Mouse (Mus musculus) layer of hippocampus, adult 11-12 months (tissue): Measurements from ENCODE around the gene Krtap10-10.
"Not testable (repeated sequence)": the region's sequence is repeated elsewhere in the genome, so short reads cannot be mapped to it uniquely, and the experiment has no call there.

Experiments used
- DNase-seq: peaks from one replicate; pipeline ENCODE4 v3.0.0; 2022; ENCODE audit warnings: low spot score

Krtap10-10 gene

DNA sequence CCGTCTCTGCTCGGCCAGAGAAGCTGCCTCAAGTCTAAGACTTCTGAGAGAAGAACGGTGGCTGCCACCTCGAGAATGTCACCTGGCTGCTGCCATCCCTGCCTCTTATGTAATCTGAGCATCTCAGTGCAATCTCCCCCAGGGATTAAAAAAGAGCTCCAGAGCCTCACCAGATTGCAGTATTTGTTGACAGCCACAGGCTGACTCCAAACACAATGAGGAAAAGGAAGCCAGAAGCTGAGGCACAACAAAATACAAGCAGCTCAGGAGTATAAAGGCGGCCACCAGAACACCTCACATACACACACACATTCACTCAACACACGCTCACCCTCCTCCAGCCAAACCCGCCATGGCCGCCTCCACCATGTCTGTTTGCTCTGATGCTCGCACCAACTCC is at the start of gene Krtap10-10:
Gene Krtap10-10, plus strand, starts transcription at position 301 of the 400 bp plus-strand sequence.
- DNase-seq, result no peak

DNA sequence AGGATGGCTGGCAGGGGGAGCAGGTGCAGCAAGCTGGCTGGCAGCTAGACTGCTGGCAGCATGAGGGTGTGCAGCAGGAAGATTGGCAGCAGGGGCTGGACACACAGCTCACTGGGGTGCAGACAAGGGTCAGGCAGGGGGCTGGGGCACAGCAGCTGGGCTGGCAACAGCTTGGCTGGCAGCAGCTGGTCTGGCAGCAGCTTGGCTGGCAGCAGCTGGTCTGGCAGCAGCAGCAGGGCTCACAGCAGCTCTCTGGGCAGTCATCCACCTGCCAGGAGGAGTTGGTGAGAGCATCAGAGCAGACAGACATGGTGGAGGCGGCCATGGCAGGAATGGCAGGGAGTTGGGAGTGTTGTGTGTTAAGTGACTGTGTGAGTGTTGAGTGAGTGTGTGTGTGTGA is 47.9 kb upstream of the Krtap10-10 start, which contains the start of gene Gm7137:
Gene Gm7137, minus strand, starts transcription at position 325 of the 400 bp plus-strand sequence.
- DNase-seq, result not testable (repeated sequence)

DNA sequence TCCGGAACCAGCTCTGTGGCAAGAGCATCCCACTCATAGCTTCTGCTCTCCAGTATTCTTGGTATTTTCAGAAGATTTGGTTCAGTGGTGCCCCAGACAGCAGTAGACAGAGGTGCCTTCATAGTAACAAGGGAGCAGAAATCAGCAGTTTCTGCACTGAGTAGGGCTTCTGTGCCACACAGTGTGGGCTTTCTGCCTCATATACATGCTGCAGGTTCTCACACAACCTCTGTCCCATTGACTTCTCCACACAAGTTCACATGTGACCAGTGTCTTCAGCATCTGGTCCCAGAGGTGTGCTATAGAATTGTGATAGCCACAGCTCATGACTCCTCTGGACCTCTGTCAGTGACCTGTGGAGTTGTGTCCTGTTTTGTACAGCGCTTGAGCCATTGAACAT is 47.1 kb upstream of the Krtap10-10 start:
- no peak for DNase-seq

DNA sequence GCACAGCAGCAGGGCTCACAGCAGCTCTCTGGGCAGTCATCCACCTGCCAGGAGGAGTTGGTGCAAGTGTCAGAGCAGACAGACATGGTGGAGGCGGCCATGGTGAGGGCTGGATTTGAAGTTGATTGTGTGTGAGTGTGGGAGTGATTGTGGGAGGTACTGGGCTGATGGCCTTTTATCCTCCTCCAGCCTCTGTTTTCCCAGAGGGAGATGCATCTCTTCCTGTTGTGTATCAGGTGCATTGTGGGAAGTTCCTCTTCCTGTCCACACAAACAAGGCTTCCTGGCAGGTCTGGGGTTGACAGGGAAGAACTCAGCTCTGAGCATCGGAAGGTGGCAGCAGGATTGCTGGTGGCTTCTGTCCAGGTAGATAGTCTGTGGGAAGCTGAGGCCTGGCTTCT is 40.8 kb upstream of the Krtap10-10 start, which contains the start of gene Gm9639:
Gene Gm9639, minus strand, starts transcription at position 101 of the 400 bp plus-strand sequence.
- DNase-seq, result no peak

DNA sequence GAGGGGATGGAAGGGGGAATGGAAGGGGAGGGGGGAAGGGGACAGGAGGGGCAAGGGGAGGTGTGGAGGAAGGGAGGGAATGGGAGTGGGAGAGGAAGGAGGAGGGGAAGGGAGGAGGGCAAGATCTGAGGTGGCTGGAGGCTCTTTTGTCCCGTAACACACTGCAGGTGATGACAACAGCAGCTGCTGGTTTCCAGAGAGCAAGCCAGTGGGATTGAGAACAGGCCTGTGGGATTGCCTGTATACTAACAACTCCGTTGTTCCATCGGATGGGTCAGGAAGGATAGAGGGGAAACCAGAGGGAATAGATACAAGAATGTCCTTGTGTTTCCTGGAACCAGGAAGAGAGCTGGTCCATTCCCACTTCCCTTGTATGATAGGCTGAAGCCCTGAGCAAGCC is 38.1 kb upstream of the Krtap10-10 start:
- no peak for DNase-seq

DNA sequence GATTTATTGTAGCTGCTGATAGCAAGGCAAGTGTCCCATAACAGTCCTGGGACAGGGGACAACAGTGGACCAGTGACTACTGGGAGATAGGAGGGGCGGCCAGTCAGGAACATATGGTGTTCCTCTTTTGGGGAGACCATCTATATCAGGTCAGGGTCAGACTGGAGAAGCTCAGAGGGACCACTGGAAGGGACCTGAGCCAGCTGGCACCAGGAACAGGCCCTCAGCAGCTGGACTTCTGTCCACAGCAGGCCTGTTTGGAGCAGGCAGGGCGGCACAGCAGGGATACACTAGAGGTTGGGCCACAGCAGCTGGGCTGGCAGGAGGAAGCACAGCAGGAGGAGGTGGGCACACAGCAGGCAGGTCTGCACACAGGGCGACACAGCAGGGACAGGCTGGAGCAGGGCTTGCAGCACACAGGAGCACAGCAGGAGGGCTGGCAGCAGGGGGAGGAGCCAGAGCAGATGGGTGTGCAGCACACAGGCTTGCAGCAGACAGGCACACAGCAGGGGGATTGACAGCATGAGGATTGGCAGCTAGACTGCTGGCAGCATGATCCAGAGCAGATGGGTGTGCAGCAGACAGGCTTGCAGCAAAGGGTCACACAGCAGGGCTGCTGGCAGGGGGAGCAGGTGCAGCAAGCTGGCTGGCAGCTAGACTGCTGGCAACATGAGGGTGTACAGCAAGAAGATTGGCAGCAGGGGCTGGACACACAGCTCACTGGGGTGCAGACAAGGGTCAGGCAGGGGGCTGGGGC is 37.4 kb upstream of the Krtap10-10 start:
- not testable (repeated sequence) for DNase-seq

DNA sequence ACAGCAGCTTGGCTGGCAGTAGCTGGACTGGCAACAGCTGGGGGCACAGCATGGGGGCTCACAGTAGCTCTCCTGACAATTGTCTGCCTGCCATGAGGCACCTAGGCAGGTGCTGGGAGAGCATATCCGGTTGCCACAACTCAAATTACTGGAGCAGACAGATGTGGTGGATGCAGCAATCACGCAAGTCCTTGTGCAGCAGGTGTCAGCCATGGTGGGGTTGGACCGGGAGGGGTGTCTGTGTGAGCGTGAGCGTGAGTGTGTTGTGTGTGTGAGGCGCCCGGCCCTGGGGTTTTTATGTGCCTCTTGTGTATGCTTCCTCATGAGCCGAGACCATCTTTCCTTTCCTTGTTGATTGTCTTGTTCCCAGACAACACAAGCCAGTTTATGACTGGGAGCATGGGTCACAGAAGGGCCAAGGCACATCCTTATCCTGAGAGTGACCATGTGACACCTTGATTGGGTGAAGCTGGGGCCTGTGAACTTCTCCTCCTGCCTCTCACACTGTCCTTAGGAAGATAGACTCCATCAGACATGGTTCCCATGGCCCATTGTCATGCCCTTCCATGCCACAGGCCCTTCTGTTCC is 36.7 kb upstream of the Krtap10-10 start, which contains the start of gene Gm19668:
Gene Gm19668, minus strand, starts transcription at position 213 of the 588 bp plus-strand sequence.
- DNase-seq, result no peak

DNA sequence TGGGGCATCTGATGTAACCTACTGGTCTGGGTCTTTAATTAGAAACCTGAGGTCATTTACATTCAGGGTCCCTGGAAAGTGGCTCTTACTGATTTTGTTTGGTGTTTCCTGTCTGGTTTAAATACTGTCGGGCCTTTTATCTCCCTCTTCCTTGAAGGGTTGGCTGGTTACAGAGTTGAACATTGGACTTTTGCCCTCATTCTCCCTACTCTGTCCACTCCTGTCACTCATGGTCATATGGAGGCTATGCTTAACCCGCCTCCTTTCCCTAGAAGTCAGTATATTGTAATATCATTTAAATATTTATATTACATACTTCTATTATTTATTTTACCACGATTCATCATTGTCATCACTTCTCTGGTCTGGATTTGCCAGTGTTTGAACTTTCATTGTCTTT is 31.7 kb upstream of the Krtap10-10 start:
- no peak for DNase-seq

DNA sequence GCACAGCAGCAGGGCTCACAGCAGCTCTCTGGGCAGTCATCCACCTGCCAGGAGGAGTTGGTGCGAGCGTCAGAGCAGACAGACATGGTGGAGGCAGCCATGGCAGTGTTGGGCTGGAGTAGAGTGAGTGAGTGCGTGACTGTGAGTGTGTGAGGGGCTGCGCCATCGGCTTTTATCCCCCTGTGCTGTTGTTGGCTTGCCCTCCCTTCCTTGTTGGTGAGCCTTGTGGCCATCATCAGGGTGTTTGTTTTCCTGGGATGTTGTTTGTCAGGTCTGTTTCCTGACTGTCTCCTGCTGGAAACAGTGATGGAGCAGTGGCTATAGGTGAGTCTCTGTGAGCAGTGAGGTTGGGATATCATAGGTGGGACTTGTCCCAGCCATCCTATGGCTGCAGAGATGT is 24.0 kb upstream of the Krtap10-10 start, which contains the start of gene Gm9507:
Gene Gm9507, minus strand, starts transcription at position 101 of the 400 bp plus-strand sequence.
- DNase-seq, result no peak

DNA sequence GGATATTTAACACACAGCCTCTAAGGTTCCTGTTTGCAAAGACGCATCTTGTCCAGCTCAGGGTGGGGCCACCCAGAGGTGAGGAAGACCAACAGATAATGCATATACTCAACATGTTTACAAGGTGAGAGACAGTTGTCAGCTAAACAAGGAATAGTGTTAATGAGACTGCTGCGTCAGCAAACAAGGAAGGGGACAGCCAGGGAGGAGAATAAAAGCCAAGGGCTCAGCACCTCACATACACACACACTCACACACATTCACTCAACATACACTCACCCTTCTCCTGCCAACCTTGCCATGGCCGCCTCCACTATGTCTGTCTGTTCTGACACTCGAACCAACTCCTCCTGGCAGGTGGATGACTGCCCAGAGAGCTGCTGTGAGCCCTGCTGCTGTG is 21.4 kb upstream of the Krtap10-10 start, which contains the start of gene Gm2696:
Gene Gm2696, plus strand, starts transcription at position 301 of the 400 bp plus-strand sequence.
- DNase-seq, result no peak

DNA sequence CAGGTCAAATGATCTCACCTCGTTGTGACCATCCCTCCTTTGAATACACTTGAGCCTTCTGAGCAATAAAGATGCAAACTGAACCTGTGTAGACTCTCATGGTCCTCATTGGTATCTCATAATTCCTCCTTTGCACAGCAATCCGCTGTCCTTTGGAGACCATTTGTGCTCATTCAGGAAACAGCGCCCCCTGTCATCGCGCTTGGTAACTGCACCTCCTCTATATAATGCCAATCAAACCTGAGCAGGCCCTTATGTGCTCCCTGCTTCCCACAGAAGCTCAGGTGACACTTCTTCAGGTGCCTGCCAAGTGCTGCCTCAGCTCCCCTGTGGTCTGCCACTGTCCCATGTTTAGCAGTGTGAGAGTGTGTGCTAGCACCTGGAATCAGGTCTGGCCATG is 20.2 kb upstream of the Krtap10-10 start:
- no peak for DNase-seq

DNA sequence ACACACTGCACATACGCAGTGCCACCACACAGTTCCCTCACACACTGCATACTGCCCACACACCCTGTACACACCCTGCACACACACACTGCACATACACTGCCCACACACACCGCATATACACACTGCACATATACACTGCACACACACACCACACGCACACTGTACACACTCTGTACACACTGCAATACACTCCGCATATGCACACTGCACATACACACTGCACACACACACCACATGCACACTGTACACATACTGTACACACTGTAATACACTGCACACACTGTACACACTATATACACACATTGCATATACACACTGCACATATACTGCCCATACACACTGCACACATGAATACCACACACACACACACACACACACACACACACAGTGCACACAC is 17.2 kb upstream of the Krtap10-10 start:
- DNase-seq, result no peak

DNA sequence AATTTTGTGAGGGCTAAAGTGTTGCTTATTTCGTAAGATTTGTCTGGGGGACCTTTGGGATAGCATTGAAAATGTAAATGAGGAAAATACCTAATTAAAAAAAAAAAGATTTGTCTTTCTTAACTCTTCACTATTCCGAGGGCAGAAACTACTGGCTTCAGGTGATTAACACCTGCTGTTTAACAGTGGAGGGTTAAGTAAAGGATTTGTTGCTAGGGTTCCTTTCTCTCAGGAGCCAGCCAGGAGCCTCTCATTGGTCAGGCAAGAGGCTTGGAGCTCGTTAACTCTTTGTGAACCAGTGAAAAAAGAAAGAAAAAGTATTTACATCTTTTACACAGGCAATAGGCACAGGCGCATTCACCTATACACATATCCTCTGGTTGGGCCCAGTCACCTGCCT is 16.5 kb upstream of the Krtap10-10 start:
- no peak for DNase-seq

DNA sequence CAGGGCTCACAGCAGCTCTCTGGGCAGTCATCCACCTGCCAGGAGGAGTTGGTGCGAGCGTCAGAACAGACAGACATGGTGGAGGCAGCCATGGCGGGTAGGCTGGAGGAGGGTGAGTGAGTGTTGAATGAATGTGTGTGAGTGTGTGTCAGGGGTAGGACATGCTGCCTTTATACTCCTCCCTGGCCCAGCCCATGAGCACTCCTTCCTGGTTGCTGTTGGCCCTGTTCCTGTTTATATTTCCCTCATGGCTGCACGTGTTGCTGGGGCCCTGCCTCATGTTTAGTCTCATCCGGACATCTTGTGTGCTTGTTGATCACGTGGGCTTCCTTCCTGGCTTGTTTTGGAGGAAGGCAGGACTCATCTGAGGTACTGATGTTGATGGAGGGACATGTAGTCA is 8.8 kb upstream of the Krtap10-10 start, which contains the start of gene Krtap10-4:
Gene Krtap10-4, minus strand, starts transcription at position 145 of the 400 bp plus-strand sequence.
- no peak for DNase-seq

DNA sequence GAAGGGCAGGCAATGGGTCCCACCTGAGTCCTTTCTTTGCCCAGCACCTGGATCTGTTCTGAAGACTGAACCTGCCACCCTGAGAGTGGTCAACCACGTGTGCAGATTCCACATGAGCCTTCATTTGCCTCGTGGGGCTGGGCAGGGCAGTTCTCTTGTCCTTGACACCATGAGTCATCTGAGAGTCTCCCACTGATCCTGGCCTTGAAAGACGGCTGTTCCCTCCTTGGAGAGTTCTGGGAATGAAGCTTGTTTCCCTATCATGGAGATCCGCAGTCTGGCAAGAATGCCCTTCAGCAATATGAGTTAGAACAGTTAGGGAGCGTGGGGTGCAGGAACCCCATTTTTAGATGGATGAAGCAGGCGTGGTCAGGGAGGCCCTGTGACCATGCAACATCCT is 3.3 kb downstream of the Krtap10-10 start:
- DNase-seq, result no peak

DNA sequence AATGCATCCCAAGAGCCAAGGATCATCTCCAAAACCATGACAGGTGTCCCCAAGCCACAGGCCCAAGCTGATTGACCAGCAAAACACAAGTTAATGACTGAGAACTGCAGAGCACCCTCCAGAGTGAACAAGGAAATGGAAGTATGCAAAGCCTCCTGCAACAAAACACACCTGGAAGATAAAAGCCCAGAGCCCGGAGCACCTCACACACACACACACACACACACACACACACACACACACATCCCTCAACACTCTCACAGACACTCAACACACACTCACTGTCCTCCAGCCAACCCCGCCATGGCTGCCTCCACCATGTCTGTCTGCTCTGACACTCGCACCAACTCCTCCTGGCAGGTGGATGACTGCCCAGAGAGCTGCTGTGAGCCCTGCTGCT is 10.8 kb downstream of the Krtap10-10 start, which contains the start of gene Gm36176:
Gene Gm36176, plus strand, starts transcription at position 301 of the 400 bp plus-strand sequence.
- no peak for DNase-seq

DNA sequence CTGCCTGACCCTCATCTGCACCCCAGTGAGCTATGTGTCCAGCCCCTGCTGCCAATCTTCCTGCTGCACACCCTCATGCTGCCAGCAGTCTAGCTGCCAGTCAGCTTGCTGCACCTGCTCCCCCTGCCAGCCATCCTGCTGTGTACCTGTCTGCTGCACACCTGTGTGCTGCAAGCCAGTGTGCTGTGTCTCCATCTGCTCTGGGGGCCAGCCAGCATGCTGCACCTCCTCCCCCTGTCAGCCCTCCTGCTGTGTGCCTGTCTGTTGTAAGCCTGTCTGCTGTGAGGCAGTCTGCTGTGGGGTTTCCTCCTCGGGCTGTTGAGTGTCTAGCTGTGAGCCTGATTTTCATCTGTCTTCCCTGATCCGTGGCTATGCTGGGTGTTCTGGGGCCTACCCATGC is 11.2 kb downstream of the Krtap10-10 start:
- no peak for DNase-seq

DNA sequence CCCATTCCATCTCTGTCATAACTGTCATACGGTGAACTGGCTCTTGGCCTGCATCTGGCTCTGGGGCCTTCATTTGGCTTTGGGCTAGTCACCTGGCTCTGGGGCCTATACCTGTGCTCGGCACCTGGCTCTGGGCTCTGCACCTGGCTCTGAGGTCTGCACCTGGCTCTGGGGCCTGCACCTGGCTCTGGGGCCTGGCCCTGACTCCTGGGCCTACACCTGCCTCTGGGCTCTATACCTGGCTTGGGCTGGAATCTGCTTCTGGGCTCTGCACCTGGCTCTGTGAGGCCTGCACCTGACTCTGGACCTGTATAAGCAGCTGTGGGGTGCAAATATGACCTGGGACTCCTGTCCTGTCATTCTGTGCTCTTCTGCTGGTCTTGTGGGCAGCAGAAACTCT is 11.8 kb downstream of the Krtap10-10 start:
- no peak for DNase-seq

DNA sequence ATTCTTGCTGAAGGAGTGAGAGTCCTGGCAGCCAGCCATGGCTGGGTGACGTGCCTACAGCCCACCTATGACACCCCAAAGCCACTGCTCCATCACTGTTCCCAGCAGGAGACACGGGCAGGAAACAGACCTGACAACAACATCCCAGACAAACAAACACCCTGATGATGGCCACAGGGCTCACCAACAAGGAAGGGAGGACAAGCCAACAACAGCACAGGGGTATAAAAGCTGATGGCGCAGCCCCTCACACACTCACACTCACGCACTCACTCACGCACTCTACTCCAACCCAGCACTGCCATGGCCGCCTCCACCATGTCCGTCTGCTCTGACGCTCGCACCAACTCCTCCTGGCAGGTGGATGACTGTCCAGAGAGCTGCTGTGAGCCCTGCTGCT is 16.8 kb downstream of the Krtap10-10 start, which contains the start of gene Gm10318:
Gene Gm10318, plus strand, starts transcription at position 301 of the 400 bp plus-strand sequence.
- no peak for DNase-seq

DNA sequence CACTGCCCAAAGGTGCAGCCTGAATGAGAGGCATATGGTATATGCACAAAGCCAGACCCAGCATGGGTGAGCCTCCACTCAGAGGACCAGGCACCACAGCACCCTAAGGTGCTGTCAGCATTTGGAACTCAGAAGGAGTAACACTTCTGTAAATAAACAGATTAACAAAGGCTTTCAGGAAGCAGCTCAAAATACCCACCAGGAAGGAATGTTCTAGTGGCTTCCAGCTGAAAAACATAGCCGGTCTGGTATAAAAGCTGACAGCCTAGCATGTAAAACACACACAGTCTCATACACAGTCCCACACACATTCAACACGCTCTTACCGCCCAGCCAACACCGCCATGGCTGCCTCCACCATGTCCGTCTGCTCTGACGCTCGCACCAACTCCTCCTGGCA is 25.9 kb downstream of the Krtap10-10 start, which contains the start of gene Gm3285:
Gene Gm3285, plus strand, starts transcription at position 301 of the 400 bp plus-strand sequence.
- no peak for DNase-seq

DNA sequence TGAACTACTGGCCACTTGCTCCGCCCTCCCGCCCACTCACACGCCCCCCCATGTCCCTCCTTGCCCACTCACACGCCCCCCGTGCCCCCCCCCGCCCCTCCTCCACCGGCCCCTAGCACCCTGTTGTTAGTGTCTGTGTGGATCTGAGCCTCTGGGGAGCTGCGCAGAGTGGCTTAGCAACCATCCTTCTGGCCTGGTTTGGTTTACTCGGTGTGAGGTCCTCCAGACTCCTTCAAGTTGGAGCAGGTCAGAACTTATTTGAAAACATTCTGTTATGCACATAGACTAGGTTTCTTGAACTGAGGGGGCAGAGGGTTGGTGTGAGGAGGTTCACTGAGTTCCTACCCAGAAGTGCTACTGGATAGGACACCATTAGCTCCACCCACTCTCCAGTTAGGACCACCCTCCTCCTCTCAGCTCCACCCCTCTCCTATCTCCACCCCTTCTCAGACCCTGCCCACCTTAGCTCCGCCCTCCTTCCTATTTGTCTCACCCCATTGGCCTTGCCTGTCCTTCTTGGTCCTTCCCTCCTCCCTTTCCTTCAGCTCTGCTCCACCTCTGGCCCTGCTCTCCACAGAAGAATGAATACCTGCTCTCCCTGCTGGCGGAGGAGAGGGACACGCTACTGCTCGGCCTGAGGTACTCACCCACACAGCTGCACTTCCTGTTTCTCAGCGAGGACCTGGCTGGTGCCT is 28.5 kb downstream of the Krtap10-10 start:
- DNase-seq, result no peak

DNA sequence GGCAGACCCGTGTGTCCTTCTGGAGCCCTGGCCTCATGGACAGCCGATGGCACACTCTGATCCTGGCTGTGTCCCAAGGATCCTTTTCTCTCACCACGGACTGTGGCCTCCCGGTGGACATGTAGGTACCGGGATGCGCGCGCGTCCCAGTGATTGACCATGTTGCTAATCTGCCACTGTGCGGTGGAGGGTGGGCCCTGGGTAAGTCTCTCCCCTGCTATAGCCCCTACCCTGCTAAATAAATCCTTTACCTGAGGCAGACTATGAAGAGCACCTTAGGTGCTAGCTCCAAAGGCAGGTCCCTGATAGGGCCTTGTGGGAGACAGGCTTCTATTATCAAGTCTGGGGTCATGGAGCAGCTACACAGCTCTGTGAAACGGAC is 29.0 kb downstream of the Krtap10-10 start:
- DNase-seq, result no peak
